Mouse (Mus musculus) natural killer cell, adult 2 months (primary cell): ENCODE measurements around the gene Foxp1.
A peak's percentile ranks its signal among the peaks of the same experiment; 100 is the strongest.

ENCODE experiments used
- DNase-seq, 2 experiments: peaks; one replicate each; pipeline ENCODE4 v3.0.0; 2022; ENCODE audit warnings: low spot score in 2 of 2

Gene Foxp1

DNA sequence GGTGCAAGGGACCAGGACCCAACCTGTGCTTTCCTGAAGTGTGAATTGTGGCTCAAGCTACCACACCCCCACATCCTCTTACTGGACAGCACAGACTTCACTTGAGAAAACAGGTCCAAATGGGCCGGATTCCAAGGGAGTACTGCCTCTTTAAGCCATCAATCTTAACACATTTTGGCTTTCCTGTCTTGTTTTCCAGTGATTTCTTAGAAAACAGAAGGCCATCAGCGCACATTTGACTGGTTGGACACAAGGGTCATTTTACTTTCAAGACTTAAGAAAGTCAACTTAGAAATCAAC is 258.7 kb downstream of the Foxp1 start:
- DNase-seq: no peak

DNA sequence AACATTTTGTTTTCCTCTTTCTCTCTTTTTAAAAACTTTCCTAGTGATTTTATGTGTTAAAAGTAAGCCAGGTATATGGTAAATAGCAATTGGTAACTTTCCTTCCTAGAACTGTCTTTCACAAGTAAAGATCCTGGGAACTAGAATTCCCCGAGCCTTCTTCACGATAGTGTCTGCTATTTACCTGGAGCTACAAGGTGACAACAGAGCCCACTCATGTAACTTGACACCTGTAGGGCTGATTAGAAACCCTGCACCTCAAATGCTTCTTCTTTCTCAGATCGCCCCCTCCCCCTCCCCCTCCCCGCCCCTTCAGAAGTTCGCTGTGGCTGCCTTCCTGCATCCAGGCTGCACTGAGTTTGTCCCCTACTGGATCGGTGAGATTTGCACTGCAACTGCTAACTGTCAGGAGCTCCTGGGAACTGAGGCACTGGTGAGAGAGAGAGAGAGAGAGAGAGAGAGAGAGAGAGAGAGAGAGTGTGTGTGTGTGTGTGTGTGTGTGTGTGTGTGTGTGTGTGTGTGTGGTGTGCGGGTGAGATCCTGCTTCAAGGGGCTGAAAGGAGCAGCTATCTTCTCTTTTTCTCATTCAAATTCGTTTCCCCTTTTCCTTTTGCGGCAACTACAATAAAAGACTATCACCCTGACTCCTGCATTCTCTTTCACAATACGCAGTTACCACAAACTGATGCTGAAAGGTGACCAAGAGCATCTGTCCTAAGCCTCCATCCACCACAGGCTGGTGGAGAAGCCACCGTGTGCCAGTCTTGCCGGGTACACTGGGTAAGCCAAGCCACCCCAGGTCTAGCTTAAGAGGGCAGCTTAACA is 259.2 kb downstream of the Foxp1 start:
- DNase-seq: peak; percentile 47 to 48

DNA sequence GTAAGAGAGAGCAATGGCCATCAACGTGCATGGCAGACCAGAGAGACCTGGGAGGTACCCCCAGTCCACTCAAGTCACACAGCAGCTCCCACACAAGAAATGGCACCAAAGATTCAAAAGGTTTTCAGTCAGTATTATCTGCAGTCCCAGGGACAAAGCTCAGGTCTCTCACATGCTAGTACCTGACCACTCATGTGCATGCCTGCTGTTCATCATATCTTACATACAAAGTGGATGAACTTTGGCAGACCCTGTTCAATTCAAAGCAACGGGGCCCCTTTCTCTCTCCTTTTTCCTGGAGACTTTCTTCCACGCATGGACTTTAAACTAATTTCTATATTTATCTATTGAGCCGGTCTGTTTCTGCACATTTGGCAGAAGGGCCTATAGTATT is 260.8 kb downstream of the Foxp1 start:
- DNase-seq: no peak

DNA sequence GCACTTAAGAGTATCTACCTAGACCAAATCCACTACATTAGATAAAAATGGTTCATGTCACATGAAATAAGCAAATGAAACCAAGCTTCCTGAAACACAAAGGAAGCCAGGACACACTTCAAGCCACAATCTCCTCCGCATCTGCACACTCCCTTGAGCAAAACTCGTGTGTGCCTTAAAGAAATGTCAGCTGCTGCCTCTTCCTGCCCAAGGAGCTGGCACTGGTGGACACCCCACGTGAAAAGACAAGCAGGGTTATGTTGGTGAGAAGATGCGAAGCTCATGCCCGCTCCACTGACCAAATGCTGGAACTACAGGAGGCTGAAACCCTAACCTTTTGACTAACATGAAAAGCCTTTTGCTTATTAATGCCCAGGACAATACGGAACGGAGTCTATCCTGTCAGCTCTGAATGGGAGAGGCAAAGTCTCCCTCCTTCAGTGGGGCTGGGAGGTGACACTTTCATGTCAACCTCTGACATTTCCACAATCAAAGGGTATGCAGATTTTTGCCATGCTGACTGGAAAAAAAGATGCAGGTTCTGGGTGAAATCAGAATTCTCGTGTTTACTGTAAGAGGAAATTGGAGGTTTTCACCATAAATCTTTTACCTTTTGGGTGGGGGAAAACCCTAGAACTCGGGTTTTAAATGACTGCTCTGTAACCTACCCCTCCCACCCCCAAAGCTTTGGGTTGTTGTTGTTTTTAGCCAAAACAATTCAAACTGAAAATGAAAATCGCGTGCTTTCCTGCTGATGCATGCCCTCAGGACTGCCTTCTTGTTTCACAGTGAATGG is 261.4 kb downstream of the Foxp1 start:
- peak; percentile 58 to 70 for DNase-seq

DNA sequence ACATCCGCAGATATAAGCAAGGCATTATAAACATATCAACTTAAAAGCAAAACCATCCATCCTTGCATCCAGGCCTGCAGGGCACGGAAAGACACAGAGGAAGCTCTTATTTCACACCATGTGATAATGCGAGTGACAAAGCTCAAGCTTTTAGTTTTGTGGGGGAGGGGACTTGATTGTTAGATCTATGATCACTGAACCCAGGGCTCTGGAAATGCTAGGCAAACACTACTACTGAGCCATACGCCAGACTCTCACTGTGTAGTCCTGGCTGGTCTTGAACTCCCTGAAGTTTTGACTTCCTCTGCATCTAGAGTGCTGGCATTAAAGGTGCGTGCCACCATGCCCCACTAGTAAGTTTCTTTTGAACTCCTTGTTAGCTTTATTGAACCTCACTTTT is 264.2 kb downstream of the Foxp1 start:
- DNase-seq: no peak

DNA sequence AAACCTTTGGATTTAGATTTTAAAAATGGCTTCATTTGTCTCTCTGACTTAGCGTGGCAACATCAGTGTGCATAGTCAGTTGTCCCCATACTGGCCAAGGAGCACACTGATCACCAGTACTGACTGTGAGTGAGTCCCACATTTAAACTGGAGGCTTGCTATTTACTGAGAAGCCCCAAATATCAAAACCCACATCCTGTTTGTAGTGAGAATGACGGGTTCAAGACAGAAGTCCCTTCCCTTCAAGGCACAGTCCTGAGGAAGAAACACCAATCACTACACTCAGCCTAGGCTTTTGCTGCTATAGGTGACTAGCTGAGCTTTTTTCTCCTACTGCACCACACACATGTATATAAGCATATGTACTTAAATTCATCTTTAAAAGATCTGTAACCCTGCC is 264.8 kb downstream of the Foxp1 start:
- DNase-seq: peak; percentile 58 to 66

DNA sequence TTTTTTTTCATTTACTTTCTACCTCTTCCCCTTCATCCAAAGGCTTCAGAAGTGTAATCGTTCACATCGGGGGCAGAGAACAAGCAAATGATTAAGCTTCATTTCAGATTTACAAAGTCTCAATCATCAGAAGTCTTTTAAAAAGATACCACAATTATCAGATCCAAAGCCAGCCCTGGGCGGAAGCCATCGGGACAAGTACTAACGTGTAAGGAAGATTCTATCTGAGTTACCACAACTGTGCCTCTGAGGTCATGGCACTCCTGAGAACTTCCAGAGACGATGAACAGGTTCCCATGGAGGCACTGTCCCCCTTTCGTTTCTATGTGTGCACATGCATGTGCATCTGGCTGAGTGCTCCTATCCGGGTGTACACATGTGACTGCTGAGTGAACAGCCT is 269.2 kb downstream of the Foxp1 start:
- no peak for DNase-seq

DNA sequence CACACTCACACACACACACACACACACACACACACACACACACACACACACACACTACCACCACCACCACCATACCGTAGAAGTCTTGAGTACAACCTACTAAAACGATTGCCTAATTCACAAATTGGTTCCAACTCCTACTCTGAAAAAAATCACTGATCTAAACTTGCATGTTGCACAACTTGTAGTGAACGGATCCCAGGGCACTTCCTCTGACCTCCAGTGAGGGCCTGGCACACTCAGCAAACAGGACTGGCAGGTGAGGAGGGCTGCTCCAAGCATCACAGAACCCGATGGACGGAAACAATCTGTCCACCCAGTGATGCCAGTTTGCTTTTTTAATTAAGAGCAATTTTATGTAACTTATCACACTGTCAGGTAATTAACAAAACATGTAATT is 269.7 kb downstream of the Foxp1 start:
- no peak for DNase-seq

DNA sequence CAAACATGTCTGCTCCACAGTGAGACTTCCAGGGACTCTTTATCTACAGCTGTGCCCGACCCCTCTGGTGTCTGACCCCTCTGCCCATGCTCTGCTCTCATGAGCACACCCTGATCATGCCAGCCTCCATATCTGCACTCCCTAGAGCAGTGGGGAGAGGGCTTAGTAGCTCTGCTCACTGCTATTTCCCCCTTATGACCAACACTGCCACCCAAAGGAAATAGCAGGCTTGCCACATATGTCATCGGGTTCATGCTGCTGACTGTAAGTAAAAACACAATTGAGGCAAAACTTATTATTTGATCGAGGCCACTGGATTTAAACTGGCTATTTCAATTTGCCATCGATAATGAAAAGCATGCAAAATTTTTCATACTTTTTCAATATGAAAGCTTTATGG is 270.6 kb downstream of the Foxp1 start:
- no peak for DNase-seq

DNA sequence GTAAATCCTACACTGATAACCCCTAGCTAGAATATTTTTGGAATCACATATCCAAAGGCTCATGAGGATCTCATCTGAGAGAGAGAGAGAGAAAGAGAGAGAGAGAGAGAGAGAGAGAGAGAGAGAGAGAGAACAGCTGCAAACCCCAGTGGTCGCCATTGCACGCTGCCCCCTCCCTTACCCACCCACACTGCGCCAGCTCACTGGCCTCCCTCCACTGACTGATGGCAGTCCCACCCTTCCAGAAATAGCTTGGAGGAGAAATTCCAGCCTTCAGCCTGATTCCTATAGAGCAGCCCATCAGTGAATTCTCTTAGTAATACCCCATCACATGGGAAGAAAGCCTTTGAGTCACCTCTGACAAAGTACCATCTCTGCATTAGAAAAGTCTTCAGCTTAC is 271.3 kb downstream of the Foxp1 start:
- no peak for DNase-seq

DNA sequence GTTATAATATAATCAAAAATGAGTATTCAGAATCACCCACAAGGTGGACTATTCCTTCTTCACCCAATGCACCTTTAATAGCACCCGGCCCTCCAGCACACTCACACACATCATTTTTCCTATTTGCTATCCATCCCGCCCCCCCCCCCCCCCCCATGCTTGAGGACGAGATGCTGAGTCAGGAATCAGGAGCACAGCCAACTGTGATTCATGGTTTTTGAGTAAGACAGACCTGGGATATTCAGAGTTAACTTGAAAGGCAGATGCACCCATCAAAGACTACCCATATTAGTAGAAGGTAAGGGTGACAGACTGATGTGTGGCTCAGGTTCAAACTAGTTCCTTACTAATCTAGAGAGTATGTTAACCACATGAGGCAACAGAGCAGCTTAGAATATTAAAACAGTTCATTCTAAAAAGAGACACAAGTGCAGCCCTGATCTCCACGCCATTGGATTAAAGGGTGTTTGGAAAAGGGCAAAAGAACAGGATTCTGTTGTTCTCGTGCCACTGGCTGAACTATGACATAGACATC is 273.0 kb downstream of the Foxp1 start:
- no peak for DNase-seq

DNA sequence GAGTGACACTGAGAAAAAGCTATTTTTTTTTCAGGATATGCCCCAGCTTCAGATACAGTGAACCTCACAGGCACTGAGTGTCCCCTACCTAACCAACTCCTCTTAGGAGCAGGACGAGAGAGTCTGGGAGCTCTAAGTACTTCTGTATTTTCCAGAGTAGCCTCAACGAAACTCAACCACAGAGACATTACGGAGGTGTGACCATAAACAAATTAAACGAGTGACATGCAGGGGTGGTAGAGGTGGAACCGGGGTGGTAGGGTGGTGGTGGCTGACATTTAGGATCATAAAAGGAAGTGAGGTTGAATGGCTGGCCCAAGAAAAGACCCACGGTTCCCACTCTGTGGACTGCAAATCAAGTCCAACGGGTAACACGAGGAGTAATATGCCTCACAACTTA is 274.1 kb downstream of the Foxp1 start:
- DNase-seq: peak; percentile 64 to 81

DNA sequence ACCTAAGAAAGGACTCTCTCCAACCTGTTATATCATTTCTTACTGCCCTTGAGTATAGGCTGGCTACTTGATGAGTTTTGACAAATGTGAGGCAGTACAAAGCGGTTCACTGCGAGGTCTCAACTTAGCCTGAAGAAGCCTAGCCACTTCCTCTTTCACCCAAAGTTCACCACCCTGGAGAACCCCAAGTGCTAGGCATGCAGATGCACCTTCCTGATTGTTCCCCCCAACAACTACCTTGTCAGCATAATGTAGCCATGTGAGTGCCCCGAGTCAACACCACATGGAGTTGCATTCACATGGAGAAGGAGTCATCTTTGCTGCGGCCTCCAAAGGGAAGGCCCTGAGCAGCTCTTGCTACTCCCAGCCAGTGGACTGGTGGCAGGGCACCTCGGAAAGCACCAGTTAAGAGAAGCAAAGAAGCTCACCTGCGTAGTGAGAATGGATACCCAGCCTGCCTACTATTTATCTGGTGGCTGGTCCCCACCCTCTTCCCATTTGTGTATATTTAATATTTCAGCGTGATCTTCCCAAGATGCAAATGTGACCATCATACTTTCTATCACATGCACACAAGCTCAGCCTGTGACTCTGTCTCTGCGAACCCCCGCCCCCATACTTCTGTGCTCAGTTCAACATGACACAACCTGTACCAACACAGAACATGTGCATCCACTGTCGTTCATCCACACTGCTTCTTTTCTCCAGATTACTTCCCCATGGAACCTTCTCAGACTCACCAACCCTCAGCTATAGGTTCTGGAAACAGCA is 280.7 kb downstream of the Foxp1 start:
- peak; percentile 57 to 68 for DNase-seq

DNA sequence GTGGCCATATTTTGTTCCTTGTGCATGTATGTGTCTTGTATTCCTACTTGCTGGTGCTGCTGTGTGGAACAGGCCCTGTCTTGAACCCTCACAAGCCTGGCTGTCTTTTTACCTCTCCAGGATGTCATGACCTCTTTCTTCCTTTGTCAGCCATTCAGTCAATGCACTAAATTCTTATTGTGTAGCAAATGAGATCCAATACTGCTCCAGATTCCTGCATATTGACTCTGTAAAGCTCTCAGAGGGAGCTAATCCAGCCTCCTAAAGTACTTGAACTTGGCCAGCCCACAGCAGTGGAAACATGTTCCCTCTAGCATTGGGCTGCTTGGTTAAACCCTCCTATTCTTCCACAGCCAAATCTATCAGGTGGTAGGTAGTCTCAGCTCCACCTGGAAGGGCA is 281.8 kb downstream of the Foxp1 start:
- DNase-seq: no peak

DNA sequence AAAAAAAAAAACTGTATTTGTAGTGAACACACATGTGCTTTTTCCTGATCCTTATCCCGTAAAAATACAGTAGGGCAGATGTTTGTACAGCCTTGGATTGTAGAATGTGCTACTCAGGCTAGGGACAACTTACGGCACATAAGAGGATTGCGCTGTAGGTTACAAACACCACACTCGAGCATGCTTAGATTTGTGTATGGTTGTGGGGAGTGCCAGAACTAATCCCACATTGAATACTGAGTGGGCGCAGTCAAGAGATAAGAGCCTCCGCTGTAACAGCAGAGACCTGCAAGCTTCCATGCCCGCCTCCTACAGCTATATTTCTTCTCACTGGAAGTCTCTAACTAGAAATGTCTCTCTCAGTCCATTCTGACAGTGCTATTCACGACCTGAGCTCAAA is 286.9 kb downstream of the Foxp1 start:
- no peak for DNase-seq

DNA sequence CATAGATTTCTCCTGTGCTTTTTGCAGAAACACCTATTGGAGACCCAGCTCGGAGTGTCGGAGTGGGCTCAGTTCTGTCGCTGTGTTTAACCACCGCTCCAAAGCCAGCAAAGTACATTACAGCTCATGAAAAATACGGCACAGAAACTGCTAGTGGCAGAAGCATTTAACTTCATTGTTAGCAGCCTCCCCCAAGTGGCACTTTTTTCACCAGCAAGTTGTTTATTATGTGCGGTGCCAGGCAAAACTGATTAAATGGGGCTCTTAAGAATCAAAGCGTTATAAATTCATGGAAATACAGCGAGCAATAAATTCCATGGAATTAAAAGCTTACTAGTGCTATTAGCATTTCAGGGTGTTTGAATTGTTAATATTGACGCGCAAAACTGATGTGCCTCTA is 289.1 kb downstream of the Foxp1 start:
- DNase-seq: no peak

DNA sequence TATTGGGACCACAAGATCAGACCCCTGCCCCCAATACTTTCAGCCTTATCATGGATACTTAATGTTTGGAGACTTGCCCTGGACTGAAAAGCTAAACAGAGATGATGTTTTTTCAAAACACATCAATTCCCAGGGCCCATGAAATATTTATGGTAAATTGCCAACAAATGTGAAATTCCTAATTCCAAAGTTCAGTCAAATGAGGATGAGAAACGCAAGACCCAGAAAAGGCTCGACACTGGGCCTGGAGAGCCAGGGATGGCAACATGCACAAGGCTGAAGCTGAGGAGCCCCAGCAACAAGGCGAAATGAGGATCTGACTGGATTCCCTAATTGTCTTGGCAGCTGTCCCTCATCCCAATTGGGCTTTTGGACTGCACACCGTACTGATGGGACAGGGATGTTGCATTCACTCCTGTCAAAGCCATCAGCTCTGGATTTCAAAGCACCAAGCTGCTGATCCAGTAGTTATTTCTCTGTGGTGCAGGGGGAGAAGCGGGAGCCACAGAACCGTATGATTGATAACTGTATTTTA is 294.1 kb downstream of the Foxp1 start:
- DNase-seq: no peak

DNA sequence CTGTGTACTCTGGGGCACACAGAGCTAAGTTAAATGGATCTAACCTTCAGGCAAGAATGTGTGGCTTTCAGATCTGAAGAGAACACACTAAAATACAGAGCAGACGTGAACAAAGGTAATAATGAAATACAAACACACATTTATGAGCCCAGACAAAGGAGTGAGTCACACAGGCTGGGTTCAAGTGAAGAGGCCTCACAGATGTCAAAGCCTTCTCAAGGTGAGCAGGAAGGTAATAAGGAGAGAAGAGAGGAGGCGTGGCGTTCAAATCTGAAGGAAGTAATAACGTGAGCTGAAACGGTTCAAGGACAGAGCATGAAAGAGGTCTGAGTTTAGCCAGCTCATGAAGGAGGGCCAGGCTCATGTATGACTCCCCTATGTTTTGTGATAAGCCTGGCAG is 301.4 kb downstream of the Foxp1 start:
- no peak for DNase-seq

DNA sequence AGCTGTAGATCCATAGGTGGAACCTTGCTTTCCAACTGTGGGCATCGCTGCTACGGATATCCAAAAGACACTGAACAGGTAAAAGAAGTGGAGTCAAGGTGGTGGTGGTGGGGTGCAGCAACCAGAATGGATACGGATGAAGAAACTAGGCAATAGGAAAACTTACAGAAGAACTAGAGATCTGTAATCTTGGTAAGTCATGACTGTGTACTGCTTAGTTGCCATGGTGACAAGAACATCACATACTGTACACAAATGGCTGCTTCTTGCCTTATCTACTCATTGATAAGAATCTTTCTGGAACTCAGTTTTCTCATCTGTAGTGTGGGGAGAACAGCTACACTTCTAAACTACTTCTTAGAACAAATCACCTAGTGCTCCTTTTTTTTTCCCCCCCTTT is 302.0 kb downstream of the Foxp1 start:
- DNase-seq: no peak

DNA sequence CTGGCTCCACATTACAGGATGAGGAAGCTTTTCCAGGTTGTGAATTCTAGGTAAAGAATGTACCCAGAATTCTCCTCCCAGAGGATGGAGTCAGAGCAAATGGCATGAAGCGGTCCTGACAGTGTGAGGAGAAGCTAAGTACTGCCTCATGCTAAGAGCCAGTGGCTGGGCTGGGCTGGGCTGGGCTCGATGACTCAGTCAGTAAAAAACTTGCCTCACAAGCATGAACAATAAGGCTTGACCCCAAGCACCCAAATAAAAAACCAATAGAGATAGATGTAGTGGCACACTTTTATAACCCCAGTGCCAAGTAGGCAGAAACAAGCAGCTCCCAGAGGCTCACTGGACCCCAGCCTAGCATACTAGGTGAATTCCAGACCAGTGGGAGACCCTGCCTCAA is 304.7 kb downstream of the Foxp1 start:
- no peak for DNase-seq

DNA sequence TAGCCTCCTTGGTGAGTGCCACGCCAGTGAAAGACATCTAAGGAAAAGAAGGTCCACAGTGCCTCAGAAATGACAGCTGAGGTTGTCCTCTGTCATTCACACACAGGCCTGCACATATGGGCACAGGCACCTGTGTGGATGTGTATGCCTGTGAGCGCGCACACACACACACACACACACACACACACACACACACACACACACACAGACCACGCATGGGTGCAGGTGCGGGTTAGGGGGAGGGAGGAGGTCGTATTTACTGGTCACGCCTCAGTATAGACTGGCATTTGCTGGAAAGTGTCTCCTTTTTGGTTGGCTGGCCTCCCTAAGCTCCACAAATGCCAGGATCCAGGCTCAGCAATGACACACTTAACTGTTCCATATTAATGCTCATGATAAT is 305.4 kb downstream of the Foxp1 start:
- no peak for DNase-seq

DNA sequence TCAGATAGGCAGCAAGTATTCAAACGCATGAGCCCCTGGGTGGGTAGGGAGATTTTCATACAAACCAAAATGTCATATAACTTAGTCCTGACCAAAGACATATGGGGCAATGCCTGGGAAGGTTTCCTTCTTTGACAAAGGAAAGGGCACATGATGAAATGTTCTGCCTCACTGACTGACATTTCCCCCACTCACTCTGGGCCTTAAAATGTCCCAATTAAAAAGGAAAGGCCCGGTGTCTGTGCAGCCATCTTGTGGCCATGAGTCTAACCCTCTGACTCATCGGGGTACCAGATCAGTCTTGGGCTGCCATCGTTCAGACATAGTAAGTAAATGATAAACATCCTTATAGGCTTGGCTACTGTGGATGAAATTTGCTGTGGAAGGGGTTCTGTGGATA is 310.1 kb downstream of the Foxp1 start:
- DNase-seq: no peak
